Mouse (Mus musculus) embryonic fibroblast, embryonic 13.5 days (primary cell): ENCODE data around the gene Agpat4.

Experiments
- CTCF ChIP-seq: IDR thresholded peaks from 2 replicates; pipeline ENCODE4 v1.5.1; 2011; ENCODE audit warnings: mild to moderate bottlenecking, control low read depth, low read length, moderate library complexity, borderline replicate concordance; ENCODE audit not compliant: insufficient read depth
- POLR2A ChIP-seq: IDR thresholded peaks from 2 replicates; pipeline ENCODE4 v1.6.1; 2011; ENCODE audit warnings: low read depth, mild to moderate bottlenecking, control low read depth, low read length, moderate library complexity

DNA sequence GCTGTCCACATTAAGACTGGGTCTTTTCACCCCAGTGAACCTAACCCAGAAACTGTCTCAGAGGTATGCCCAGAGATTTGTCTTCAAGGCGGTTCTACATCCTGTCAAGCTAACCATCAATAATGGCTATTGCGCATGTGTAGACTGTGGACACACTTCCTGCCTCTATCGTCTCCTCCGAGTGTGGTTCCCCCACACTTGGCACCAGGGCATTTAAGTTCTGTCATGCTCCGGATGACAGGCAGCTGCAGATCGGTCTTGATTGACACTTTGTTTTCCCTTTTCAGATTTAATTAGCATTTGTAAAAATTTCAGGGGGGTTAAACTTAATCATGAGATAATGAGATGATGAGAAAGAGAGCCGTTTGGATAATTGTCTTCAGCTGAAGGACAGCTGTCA, 56.4 kb downstream of the Agpat4 start:
- TF ChIP-seq CTCF (no peak), POLR2A (no peak)
